Mouse (Mus musculus) neural tube, embryonic 10.5 days (tissue): ENCODE measurements at regions not wholly inside any gene's neighbourhood (a gene's known extent, or its start where the extent isn't known, plus 50 kb on each side); places are given as distances from the start of the nearest gene placed in this dataset.

Experiments used
- DNase-seq: peaks from one replicate; pipeline ENCODE4 v3.0.0-alpha.2; 2017; ENCODE audit warnings: low spot score; ENCODE audit errors: extremely low spot score

GRCm38 (mm10) chr3:120898931-120899330, 272.6 kb downstream of the Rwdd3 start:
- DNase-seq = no peak

GRCm38 (mm10) chr3:120898258-120898657, 273.2 kb downstream of the Rwdd3 start:
- DNase-seq = no peak

- DNase-seq = no peak
Observed at GRCm38 (mm10) chr3:120897758-120898157, 273.7 kb downstream of the Rwdd3 start.

DNA sequence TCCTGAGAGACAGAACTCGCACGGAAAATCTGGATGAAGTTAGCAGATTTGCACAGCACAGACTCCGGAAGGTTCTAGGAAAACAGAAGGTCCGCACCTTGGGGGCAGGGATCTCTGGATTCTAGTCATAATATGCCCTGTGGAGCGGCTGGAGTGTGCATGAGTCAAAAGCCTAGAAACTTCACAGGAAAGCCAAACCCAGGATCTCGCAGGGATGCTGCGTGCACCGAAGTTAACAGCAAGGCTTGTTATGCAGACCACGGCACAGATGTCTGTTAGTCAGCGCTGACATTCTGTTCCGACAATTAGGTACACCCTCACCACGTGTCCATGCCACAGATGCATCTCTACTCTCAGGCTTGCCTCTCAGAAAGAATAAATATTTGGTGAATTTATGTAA, 274.3 kb downstream of the Rwdd3 start:
- no peak for DNase-seq

DNA sequence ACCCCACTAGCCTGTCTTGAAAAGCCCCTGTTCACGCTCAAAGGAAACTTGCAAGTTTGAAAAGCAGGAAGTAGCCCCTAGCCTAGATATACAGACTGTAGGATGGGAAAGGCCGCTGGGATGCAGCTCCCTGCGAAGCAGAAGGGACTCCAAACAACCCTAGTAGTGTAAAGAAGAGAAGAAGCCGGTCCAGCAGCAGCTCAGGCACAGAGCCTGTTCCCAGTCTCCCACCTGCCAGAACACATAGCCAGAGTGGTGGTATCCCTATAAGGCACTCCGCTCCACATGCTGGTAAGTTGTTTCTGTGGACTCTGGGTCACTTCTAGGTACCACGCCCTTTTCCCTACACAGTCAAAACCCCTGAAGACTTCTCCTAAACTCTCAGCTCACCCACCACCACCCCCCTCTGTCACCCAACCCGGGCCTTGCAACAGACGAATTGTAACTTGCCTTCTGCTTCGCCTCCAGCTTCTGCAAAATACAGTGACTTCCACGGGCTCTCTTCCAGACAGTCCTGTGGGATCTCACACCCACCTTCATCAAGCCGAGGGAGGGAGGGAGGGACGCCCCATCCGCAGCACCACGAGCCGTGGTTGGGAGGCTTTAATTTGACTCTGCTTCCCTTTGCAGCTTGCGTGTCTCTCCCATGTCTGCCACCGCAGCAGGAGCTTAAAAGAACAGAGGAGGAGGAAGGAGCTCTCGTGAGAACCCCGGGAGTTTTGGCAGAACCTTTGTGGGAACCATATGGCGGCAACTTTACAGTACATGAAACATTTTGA, 285.2 kb downstream of the Rwdd3 start:
- no peak for DNase-seq

DNA sequence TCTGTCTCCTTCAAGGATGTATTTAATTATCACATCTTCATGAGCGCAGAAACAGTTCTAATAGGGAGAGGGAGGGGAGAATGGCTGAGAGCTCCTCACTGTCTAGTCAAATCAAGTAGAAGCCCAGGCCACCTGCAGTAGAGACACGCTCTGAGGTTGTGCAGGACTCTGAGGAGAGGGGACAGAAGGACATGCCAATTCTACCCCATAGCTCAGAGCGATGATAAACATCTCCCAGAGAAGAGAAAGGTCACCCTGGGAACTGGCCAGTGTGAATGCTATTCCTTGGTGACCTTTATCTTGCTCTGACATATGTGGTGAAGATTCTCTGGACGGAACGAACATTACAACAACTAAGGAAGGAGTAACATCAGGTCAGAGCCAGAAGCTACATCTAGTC, 286.1 kb downstream of the Rwdd3 start:
- DNase-seq = no peak

GRCm38 (mm10) chr3:120884189-120884588, 287.3 kb downstream of the Rwdd3 start:
- peak; percentile 14 for DNase-seq

- DNase-seq = no peak
Observed at GRCm38 (mm10) chr3:120883650-120884049, 287.8 kb downstream of the Rwdd3 start.

GRCm38 (mm10) chr3:120879409-120879808, 292.1 kb downstream of the Rwdd3 start:
- no peak for DNase-seq

GRCm38 (mm10) chr3:120875740-120876139, 295.8 kb downstream of the Rwdd3 start:
- DNase-seq = no peak

GRCm38 (mm10) chr3:120865036-120865435, 306.5 kb downstream of the Rwdd3 start:
- DNase-seq = no peak

DNA sequence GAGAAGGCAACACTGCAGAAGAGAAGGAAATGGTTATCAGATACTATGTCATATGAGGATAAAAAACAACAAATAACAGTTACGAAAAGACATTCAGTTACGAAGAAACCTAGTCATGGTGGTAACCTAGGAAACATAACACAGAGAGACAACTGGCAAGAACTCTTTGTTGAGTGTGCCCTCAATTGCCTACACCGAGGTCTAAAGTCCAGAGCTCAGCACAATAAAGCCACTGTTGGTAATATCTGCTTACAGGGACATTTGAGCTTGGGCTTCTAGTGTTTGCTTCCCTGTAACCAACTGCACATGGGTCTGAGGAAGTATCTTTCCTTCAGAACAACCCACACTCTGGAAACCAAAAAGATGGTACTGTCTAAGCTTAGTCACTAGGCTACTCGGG, 309.9 kb downstream of the Rwdd3 start:
- no peak for DNase-seq

DNA sequence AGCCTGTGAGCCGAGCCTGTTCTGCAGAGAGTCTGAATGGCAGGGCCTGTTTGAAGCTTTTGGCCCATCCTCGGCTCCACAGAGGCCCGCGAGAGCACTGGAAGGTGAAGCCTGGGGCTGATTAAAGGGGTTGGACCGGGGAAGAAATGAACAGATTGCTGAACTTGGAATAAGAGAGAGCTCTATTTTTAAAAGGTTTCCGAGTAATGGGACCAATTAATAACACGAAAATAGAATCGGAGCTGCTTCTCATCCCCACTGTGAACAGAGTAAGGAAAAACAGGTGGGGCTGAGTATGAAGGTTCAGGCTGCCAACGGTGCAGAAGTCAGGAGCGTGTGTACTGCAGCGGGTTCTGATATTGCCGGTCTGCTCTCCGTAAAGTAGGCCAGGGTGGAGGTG, 313.2 kb downstream of the Rwdd3 start:
- DNase-seq = no peak

- no peak for DNase-seq
Observed at GRCm38 (mm10) chr3:120854322-120854721, 317.2 kb downstream of the Rwdd3 start.

DNA sequence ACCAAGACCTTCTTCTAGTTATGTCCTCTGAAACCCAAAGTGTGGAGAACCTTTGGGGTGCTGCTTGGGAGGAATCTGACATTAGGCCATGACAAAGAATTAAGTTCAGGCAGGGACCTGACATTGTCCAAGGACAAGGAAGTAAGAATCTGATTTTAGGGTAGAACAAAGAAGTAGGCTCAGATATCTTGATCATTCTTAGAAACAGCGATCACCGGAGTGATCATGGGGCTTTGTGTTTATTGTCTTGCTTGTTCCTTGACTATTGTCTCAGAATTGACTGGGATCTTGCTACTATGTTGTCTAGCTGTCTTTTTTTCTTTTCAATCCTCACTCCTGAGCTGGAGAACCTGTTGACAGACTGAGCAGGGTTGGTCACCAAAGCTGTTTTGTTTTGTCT, 327.9 kb downstream of the Rwdd3 start:
- DNase-seq = no peak

GRCm38 (mm10) chr3:120823536-120823935, 348.0 kb downstream of the Rwdd3 start:
- DNase-seq = no peak

DNA sequence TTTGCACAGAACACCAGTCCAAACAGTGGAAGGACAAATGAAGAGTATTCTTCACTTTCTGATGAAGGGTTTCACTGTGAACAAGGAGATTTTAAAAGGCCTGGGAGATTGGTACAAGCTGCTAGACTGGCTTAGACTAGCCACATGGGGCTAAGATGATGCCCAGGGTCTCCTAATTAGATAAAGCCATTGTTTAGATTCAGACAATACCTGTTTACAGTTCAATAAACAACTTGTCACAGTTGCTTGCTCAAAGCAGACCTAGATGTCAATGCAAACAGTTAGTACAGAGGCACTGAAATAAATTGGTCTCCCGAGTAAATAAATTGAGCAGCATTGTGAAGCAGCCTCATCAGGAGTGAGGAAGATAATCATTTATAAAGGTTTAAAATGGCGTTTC, 359.6 kb downstream of the Rwdd3 start:
- no peak for DNase-seq

DNA sequence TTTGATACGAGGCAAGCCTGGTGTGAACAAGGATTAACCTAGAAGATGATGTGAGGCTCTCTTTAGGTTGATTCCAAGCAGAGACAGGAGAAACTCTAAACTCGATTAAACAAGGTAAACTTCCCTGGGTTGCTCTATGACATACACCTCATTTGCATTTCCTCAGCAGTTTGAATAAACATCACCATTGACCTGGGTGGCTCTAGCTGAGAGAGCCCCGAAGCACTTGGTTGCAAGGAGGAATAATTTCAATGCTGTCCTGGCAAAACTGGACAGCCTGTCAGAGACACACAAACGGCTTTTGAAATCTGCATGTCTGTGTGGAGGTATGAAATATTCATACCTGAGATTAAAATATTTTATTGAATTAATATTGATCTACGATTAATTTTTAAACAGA, 361.0 kb downstream of the Rwdd3 start:
- DNase-seq = no peak

DNA sequence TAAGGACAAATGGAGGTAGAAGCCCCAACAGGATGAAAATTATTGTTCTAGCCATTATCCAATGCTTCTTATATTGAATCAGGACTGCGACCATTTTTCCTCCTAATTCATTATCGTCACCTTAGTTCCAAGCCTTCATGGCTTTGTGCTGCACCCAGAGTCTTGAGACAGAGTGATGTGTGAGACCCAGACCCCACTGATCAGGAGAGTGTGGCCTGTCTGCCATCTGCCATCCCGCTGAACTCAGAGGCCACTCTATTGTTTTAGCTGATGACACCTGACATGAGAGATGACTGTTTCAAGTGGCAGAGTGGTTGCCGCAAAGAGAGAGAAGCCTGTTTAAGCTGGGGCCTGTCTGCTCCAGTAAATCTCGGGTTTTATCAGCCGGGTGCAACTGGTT, 361.4 kb downstream of the Rwdd3 start:
- no peak for DNase-seq

DNA sequence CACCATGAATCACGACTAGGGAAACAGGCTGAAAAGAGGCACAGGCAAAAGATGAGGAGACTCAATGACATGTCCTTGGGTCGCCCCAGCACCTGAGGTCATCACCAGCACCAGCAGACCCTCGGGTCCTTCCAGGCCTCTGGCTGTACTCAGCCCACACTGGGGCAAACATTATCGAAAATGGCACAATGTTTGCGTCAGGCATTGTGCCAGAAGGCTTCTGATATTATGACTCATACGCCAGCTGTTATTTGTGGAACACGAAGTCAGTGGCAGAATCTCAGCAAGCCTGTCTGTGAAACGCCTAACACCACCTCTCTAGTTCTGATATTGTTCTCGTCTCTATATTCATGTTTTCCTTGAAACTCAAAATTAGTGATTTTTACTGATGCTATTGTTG, 384.8 kb downstream of the Rwdd3 start:
- no peak for DNase-seq

- no peak for DNase-seq
Observed at GRCm38 (mm10) chr3:120781486-120781885, 390.0 kb downstream of the Rwdd3 start.

DNA sequence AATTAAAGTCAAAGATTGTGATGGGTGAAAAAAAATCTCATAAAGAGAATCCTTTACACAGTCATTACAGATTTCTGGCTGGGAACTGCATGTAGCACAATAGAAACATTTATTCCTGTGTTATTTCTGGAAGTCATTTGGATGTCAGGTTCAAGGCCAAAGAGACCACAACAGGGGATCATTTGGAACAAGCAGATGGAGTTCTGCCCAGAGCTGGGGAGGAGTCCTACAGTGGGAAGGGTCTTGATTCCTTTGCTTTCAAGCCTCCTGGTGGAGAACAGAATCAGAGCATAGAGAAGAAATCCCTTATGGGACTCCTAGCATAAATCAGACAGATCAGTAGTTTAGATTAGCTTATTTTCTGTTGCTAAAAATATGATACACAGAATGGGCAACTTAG, 392.4 kb downstream of the Rwdd3 start:
- no peak for DNase-seq

GRCm38 (mm10) chr3:120774951-120775350, 396.5 kb downstream of the Rwdd3 start:
- DNase-seq = no peak

DNA sequence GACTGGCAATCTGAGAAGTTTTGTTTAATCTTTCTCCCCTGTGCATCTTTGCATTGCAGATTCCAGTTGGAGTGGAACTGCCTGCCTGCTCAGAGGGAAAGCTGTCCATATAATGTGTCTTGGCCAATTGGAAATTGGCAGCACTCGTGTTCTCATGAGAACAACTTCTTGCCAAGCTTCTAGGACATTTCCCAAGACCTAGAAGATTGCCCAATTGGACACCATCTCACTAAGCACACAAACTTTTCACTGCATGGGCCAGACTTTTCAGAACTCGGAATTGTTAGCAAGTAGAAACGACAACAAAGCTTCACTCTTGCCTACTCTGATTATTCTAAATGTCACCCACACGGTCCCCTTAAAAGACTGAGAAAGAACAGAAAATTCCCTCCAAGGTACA, 409.8 kb downstream of the Rwdd3 start:
- no peak for DNase-seq
